Mouse (Mus musculus) neutrophil, adult 5-6 weeks (primary cell): ENCODE results near the gene Prcc. TPM values are rescaled to one million over a fixed set of nuclear protein-coding genes. Genes with fewer than 3 reads are reported as not detected.
A peak's percentile ranks its signal among the peaks of the same experiment; 100 is the strongest.
"Not testable (repeated sequence)": the region's sequence is repeated elsewhere in the genome, so short reads cannot be mapped to it uniquely, and the experiment has no call there.

Experiments used
- ATAC-seq: fragments of 151-379, 151-347 bp; 2 replicates; pipeline ENCODE4 v1.8.0; 2017; ENCODE audit warnings: mild to moderate bottlenecking, moderate TSS enrichment; ENCODE audit not compliant: insufficient number of reproducible peaks, poor library complexity, low FRiP score, severe bottlenecking; ENCODE audit errors: extremely low read depth
- total RNA-seq: library from RNA; stranded (forward); fragments of 200-1000 nt; gene quantifications from 2 replicates; pipeline ENCODE4 v1.2.3, GENCODE M21; 2017

The Prcc gene
- total RNA-seq, 1 experiment from 2014 or later = 37.2 TPM

DNA sequence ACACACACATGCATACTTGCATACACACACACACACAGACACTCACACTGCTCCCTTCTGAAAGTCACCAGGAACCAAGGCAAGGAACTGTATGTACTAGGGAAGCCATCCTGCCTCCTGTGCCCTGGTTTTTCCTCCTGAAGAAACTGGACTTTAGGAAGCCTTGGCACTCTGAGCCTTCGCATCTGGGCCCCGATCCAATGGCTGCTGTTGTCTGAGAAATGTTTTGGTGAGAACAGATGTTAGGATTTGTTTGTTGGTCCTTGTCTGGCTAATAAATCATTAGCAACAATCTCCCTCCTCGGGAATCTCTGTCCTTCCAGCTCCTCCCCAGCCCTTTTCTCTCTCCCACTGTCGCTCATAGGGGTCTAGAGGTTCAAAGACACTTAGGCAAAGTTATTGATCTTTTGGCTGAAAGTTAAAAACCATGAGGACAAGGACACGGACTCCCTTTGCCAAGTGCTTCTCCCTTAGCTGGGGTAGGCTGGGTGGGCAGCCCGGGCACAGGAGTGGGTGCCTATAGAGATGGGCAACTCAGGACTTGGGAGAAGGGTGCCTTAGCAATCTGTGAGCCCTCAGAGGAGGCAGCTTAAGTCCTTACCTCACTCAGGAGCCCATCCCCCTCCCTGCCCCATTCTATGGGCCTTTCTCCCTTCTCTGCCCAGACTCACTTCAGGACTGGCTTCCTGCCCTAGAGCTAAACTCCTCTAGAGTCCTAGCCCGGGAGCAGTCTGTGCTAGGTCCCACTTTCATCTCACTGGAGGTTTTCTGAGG lies 30.4 kb downstream of the Prcc start:
- no peak for ATAC-seq

DNA sequence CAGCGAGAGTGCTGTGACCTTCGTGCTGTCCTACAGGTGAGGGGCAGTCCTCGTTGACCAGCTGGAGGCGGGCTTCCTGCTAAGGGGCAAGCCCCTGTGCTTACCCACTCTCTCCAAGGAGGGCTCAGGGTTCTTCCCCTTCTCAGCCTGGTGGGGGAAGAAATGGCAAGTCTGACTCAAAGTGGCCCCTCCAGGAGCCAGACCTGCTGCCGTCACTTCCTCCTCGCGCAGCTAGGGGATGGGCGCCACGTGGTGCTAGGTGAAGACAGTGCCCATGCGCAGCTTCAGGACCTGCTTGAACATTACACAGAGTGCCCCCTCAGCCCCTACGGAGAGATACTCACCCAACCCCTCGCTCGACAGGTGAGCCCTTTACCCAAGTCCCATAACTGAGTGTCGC lies 36.3 kb downstream of the Prcc start:
- ATAC-seq = no peak

DNA sequence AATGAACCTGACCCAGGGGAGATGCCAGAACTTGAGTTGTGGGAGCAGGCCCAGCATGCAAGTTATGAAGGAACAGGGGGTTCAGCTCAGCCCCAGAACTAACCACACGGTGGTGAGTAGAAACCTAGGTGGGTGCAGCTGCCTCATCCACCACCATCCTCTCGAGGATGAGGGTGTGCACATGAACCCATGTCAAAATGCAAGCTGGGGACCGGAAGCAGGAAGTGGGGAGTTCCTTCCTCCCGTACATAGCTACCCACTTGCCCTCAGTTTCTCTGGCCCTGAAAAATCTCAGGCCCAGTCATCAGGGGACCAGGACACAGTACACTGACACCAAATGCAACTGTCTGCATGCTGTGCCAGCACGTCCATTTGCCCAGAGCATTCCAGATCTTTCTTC lies 37.7 kb downstream of the Prcc start:
- no peak for ATAC-seq

DNA sequence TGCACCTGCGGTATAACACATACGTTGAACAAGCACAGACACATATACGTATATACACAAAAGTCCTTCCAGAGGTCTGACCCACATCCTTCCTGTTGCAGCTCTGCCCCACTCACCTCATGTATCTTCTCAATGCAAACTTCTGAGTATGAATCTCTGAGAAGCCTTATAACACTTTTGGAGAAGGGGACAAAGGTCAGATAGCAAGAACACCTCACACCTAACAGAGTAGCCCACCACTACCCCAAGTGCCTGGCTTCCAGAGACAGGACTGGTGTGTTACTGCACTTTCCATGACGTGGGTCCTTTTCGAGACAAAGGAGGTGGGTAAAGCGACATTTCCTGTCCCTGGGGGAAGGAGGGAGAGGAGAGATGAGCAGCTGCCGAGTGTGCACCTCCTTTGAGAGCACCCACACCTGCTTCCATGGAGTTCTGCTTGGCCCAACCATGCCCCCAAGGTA lies 38.7 kb downstream of the Prcc start, which contains the start of gene Sh2d2a:
Gene Sh2d2a (plus strand): TSS at position 106 of the 461 bp plus-strand sequence.
- peak; percentile 66 for ATAC-seq

DNA sequence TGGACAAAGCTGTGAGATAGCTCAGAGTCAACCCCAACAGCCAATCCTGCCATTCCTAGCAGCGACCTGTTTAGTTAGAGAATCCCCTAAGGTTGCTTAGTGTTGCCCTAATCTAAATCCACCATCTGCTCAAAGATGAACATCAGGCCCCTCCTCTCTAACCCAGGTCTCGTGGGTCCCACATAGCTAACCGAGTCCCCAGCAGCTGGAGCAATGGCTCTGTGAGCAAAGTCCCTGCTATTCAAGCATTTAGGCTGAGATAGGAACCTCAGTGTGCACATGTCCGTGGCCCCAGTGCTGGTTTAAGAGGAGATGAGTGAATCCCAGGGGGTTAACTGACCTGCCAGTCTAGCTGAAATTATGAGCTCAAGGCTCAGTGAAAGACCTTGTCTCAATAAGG lies 39.2 kb downstream of the Prcc start:
- ATAC-seq = no peak

DNA sequence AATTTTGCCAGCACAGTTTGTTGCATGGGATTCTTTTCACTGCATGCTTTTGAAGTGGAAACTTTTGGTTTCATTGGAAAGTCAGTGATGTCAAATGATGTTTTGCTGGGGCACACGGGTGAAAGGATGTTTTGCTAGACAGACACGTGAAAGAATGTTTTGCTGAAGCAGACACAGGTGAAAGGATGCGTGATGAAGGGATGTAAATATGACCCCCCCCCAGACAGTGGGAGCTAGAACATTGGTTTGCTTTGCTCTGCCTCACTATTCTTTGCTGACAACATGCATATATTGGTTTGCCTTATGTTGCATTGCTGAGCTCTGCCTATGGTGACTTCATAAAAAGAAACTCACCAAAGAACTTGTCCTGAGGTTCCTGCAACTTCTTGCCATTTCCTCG lies 40.4 kb downstream of the Prcc start:
- no peak for ATAC-seq

DNA sequence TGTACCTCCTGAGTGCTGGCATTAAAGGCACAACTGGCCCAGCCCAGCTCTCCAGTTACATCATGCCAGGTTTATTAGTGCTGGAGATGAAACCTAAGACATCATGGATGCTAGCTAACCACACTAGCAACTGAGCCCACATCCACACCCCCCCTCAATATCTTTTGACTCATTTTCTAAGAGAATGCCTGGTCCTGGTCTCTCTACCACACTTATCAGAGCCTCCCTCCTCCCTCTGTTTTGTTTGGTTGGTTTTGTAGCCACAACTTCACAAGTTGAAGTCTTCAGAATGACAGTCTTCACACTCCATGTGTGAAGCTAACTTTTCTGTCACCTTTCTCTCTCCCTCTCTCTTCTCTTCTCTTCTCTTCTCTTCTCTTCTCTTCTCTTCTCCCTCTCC lies 44.5 kb downstream of the Prcc start:
- no peak for ATAC-seq

DNA sequence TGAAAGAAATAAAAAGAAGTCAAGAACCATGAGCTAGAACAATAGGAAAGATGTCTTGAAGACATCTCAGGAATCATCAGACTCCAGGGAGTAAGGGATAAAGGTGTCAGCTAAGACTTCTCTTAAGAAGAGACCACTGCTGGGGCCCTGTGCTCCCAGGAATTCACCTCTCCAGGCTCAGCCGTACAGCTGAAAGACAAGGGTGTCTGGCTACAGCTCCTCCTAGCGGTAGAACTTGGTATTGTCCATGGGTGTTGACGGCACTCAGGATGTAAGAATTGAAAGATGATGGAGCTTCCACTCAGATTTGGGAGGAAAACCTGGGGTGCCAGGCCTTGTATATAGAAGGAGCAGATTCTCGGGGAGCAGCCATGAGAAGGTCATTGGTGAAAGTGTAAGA lies 46.8 kb downstream of the Prcc start:
- ATAC-seq = peak; percentile 67; the same call in 1 of the 2 replicates

DNA sequence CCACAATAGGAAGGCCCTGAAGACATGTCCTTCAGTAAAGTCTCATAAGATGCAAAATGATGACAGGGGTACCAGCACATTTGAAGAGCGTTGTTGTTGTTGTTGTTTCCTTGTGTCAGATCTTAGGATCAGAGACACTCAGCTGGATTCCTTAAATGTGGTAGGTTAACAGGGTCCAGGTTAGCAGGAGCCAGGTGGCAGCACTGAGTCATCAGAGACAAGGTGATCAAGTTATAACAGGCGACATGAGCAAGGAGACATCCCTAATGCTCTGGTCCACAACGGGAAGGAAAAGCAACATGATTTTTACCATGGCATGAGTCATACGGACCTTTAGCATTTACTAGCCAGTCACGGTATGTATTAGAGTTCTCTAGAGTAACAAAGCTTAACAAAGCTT lies 51.9 kb downstream of the Prcc start:
- ATAC-seq = no peak

DNA sequence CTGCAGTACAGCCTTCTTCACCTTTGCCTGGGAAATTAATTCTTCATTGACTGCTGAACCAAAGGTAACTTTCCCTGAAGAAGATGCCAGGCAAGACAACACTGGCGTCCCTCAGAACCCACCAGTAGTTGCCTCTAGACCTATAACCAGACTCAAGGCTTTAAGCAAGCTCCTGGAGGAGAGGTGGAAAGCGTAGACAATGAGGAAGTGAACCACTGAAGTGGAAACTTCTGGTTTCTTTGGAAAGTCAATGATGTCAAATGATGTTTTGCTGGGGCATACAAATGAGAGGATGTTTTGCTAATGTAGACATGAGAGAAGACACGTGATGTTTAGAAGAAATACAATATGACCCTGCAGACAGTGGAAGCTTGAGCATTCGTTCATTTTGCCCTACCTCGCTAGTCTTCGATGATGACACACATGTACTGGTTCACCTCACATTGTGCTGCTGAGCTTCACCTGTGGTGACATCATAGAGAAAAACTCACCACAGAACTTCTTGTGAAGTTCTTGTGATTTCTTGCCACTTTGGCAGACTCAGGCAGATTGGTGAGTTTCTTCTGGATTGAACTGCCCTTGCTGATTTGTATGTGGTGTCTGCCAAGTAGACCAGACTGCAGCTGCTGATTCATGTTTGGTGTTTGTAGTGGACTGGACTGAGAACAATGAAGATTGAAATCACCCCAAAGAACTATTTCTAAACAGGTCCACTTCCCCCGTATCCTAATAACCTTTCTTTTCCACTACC lies 53.1 kb downstream of the Prcc start:
- ATAC-seq = no peak

DNA sequence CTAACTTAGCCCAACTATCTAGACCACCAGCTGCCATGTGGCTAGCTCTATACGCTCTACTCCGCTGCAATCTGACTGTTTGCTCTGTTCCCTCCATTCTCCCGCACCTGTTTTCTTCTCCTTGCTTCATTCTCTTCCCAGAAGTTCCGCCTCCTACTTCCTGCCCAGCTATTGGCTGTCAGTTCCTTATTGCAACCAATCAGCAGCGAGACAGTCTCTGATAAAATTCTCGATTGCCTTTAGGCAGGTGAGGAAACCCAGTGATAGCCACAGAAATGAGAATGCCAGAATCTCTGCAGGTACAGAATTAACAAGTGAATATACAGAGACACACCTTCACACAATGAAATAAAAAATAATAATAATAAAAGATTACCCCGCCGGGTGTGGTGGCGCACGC lies 56.4 kb downstream of the Prcc start:
- ATAC-seq = no peak

DNA sequence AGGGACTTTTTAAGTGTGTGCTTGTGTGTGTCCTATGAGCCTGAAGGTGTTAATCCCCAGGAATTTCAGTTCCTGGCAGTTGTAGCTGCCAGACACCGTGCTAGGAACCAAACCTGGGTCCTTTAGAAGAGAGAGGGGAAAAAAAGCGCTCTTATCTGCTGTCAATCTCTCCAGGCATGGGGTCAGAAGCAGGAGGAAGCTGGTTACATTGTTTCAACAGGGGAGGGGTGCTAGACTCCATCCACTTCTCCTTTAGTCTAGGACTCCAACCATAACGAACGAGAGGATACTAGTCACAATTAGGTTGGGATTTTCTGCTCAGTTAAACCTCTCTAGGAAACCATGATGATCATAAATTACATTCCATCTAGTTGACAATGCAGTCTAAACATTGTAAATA lies 57.0 kb downstream of the Prcc start:
- ATAC-seq = no peak

DNA sequence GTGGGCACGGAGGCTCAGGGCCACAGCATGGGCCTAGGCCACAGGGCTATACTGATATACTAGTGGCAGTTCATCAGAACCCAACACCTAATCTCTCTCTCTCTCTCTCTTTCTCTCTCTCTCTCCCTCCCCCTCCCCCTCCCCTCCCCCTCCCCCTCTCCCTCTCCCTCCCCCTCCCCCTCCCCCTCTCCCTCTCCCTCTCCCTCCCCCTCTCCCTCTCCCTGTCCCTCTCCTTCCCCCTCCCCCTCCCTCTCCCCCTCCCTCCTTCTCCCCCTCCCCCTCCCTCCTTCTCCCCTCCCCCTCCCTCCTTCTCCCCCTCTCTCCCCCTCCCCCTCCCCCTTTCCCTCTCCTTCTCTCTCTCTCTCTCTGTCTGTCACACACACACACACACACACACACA lies 61.2 kb downstream of the Prcc start, which contains the start of gene Pear1:
Gene Pear1 (minus strand): TSS at position 101 of the 400 bp plus-strand sequence.
- ATAC-seq = not testable (repeated sequence)

DNA sequence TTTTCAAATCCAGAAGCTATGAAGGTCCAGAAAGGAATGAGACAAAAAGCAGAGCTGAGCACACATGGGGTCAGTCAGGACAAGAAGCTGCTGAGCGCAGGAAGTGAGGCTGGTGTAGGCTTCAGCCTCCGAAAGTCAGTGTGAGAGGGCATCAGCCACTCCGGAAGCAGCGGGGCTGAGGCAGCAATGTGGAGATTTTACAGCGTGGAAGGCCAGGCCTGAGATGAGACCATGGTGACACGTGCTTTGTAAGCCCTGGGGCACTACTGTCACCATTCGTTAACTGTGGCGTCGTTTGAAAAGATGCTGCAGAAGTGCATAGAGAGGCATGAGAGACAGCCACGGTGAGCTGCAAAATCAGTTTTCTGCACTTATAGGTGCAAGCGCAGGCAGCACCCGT lies 67.2 kb downstream of the Prcc start:
- ATAC-seq = no peak

DNA sequence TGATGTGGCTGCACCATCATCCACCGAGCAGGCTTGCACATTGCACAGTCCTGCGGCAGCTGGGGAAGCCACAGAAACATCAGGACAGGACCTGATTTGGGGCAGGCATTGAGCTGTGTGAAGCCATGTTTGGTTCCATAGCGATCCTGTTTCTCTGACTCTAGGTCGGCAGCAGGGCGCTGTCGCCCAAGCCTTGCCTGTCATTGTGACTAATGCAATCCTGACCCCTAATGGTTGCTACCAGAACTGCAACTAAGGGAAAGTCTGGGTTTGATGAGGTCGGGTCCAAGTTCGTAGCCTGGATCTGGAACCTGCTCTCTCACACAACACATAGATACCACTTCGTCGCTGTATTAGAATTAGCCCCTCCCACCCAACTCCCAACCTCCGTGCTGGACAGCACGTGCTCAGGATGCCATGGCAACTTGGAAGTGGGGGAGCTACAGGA lies 68.7 kb downstream of the Prcc start:
- peak; percentile 74 for ATAC-seq

DNA sequence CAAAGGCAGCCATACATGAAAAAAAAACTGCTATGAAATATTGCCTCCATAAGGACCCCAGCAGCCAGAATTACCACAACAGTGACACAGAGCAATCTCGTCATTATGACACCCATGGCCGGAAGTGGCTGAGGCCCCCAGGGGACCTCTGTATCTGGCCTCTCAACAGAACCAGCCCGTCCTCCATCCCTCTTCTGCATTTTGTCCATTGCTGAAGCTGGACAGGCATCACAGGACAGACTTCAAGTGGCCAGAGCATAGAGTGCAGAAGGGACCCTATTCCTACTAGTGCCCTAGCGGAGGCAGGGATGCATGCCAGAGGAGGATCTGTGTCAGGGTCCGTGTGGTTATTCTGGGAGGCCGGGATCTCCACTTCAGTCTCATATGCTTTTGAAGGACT lies 69.2 kb downstream of the Prcc start:
- no peak for ATAC-seq

DNA sequence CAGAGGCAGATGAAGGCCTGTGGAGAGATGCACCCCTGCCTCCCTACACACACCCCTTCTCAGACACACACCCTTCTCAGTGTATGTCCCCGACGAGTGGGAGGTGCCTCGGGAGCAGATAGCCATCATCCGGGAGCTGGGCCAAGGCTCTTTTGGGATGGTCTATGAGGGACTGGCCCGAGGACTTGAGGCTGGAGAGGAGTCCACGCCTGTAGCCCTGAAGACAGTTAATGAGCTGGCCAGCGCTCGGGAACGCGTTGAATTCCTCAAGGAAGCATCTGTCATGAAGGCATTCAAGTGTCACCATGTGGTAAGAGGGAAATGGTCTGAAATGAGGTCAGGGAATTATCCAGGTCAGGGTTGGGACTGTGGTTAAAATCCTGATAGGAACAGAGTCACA lies 72.5 kb downstream of the Prcc start:
- ATAC-seq = no peak

DNA sequence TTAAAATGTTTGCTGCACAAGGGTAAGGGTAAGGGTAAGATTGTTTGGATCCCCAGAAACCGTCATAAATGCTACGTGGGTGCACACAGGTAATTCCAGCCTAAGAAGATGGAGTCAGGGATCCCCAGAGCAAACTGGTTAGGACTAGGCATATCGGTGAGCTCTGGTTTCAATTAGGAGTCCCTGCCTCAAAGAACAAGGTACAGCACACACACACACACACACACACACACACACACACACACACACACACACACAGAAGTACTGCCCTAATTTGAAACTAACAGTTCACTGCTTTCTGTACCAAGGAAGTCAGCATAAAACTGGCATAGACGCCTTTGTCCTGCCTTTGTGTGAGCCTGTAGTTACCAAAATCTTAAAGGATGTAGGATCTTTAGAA lies 73.0 kb downstream of the Prcc start:
- no peak for ATAC-seq

DNA sequence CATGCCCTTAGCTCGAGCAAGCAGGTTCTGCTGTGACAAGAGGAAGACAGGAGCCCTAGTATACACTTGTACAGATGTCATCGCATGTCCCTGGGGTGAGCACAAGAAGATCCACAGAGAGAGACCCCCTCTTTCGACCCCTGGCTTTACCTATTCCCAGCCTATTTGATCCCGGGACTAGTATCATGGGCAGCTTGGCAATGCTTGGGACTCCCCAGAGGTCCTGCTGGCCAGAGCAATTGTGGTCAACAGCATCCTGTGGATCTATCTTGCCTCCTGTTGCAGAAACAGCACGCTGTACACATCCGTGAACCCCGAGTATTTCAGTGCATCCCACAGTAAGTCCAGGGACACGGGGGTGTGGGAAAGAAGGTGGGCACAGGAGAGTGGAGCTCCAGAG lies 74.1 kb downstream of the Prcc start:
- no peak for ATAC-seq

DNA sequence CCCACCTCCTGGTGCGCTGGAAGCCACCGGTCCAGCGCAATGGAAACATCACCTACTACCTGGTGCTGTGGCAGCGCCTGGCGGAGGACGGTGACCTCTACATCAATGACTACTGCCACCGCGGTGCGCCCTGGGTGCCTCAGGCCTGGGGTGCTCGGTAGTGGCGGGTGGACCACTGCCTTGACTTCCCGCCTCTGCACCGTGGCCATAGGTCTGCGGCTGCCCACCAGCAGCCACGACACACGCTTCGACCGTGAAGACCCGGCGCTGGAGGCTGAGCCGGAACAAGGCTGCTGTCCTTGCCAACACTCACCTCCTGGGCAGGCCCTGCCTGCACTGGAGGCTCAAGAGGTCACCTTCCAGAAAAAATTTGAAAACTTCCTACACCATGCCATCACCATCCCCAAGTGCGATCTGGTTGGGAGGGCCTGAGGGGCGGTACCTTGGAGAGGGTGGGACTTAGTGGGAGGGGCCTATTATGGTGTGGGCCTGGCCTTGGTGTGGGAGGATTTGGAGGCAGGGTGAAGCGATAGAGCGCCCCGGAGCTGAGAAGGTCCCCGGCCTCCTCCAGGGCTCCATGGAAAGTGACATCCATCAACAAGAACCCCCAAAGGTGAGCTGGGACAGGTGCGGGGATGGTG lies 76.0 kb downstream of the Prcc start:
- no peak for ATAC-seq
